Mouse (Mus musculus) adrenal gland, postnatal 36 days (tissue): ENCODE measurements around the gene Smndc1. TPM values are rescaled to one million over a fixed set of nuclear protein-coding genes. Genes with fewer than 3 reads are reported as not detected.

Experiments
- DNase-seq, 2 experiments: peaks; one replicate each; pipeline ENCODE4 v3.0.0; 2021; ENCODE audit warnings: mixed read lengths in 1 of 2
- total RNA-seq, 2 experiments: library from RNA; stranded (reverse); gene quantifications; 2 replicates each; pipeline ENCODE4 v1.2.3; 2021

Gene Smndc1
- total RNA-seq, 2 experiments from 2014 or later: 46.5 to 49.3 TPM

DNA sequence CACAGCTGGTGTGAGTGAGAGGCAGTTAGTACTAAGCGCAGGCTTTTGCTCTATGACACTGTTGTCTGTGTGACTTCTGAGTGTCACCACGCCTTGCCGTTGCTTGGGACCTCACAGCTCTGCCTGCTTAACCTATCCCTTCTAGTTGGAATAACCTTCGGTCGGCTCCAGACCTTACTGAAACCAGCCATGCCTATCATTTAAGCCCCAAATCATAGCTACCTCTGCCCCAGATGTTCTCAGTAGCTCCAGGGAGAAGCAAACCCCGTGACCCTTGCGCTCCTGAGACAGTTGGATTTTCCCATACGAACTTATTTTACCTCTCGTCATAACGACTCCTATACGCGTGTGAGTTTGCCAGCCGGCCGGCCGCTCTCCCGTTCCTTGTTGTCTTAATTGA is 46.3 kb downstream of the Smndc1 start:
- no peak for DNase-seq

DNA sequence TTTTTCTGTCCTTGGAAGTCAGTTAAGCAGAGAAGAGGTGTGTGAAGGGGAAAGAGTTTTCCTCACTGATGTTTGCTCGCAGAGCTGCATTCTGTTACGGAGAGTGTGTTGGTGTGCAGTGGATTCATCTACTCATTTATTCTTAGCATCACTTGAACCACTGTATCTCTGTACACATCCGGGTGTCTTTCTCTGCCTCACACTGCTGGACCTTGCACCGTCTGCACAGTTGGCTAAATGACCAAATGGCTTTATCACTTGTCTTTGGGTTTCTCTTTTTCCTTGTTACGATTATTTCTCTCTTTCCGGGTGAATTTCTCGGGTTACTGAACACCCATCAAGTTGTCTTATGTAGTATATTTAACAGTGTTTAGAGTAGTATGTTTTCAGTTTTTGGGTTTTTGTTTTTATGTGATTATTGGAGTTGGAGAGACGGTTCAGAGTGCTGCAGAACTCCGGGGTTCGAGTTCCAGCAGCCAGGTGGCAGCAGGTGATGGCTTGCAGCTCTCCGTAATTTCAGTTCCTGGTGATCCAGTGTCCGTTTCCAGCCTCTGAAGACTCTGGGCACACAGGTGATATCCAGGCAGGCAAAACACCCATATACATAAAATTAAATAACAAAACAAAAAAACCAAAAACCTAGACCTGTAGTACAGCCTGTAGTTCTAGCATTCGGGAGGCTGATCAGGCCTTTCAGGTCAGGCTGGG is 47.0 kb downstream of the Smndc1 start:
- DNase-seq: no peak

DNA sequence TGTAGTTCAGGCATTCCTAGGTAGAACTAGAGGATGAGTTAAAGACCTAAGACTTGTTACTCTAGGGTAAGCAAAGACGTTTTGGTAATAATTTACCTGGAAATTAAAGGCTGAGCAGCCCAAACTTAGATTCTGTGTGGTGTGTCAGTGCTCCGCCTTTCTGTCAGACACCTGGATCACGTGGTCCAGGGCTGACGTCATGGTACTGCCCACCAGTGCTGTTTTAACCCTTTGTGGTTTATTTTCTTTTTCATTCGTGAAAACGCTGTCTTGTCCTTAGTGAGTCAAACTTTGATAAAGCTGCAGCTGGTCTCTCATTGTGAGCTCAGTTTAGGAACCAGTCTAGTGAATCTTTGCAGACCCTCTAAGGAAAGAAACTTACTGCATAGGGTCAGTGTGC is 50.0 kb downstream of the Smndc1 start:
- DNase-seq: peak in 1 of 2 experiments; percentile 12

DNA sequence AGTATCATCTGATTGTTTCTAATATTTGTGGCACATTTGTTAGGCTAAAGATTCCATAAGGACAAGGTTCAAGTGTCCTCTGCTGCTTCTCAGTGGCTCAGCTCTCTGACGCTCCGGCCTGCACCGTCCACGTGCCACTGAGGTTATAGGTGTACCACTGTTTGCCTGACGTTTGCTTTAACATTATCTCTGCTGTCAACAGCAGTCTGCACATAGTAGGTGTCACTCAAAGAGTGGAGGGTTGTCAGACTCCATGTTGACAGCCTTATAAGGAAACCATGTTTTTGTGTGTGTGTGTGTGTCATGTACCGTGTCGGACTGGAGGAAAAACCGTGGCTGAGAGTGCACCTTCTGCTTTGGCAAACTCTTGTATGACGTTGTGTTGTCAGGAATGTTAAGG is 55.1 kb downstream of the Smndc1 start:
- DNase-seq: no peak

- no peak for DNase-seq
These were observed 56.6 kb downstream of the Smndc1 start for GRCm38 (mm10) chr19:53333730-53334129.

DNA sequence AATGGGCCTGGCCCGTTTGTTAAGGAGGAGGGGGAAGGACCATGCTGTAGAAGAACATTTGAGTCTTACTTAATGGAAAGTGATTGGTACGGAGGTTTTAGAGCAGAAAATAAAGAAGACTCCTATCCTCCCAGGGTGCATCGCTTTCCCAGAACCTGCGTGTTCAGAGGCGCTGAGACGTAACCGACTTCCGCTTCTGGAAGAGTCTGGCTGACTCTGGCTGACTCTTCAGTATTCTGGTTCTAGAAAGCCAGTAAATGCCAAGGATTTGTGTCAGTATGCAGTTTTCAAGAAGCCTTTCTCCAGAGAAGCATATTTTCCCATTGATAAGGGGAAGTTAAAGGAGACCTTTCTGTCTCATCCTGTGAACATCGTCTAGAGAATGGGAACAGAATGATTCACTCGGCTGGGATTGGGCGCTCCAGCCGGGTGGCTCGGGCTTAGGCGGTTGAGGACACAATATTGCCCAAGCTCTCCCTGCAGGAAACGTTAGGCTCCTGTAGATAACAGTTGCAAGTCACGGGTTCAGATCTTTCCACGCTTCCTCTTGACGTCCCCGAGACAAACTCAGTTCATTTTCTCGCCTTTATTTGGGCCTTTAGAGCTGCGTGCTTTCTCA is 58.4 kb downstream of the Smndc1 start:
- DNase-seq: no peak

DNA sequence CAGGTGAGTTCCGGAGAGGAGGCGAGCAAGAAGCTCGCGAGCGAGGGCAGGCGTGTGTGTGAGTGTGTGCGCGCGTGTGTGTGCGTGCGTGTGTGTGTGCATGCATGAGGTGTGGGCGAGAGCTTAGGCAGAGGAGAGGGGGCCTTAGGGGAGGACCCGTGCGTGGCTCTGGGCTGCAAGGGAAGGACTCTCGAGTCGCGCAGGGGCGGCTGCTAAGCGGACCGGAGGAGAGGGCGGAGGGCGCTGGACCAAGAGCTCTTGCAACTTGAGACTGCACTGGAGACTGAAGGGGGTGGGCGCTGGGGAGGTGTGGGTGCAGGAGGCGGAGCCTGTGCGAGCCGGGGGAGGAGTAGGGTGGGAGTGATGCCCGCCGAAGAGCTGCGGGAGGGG is 60.4 kb downstream of the Smndc1 start:
- DNase-seq: peak; percentile 79 to 82

Other genes with a start within 250 kb of the Smndc1 start
- gene Mxi1, start 80.1 kb downstream of the Smndc1 start, total RNA-seq: 10 to 100 TPM; 29.7 to 39.8 TPM
- not detected for gene Gm10197, start 18.8 kb downstream of the Smndc1 start, total RNA-seq
- gene Dusp5, start 138.5 kb upstream of the Smndc1 start, total RNA-seq: 10 to 100 TPM; 16.1 to 29.8 TPM
- gene Nutf2-ps1, start 198.5 kb upstream of the Smndc1 start, total RNA-seq: 10 to 100 TPM; 74.1 to 79.8 TPM
- gene Smc3, start 209.8 kb upstream of the Smndc1 start, total RNA-seq: 10 to 100 TPM; 32.5 TPM